Mouse (Mus musculus) embryonic facial prominence, embryonic 11.5 days (tissue): ENCODE measurements around the gene Zfp637. TPM values are rescaled to one million over a fixed set of nuclear protein-coding genes. Genes with fewer than 3 reads are reported as not detected.
A peak's percentile ranks its signal among the peaks of the same experiment; 100 is the strongest.

ENCODE experiments used
- ATAC-seq: fragments of 200-750 bp; cut with Nextera tagmentation; replicated peaks from 2 replicates; pipeline ENCODE4 v1.8.0; 2017; ENCODE audit warnings: low read depth; ENCODE audit not compliant: insufficient number of reproducible peaks, low FRiP score, low TSS enrichment
- DNase-seq: peaks from one replicate; pipeline ENCODE4 v3.0.0-alpha.2; 2015; ENCODE audit warnings: low spot score
- H3K27ac ChIP-seq: fragments of 300-500 bp; sonication (generic); replicated peaks from 2 replicates; pipeline ENCODE4 v1.5.1; 2014; ENCODE audit warnings: mild to moderate bottlenecking, low read depth, low read length, control low read depth
- H3K27me3 ChIP-seq: fragments of 300-500 bp; sonication (generic); 2 replicates; pipeline ENCODE4 v1.6.1; 2014; ENCODE audit warnings: mild to moderate bottlenecking, low read length, moderate library complexity, mixed read lengths; ENCODE audit not compliant: control insufficient read depth, insufficient read depth
- H3K36me3 ChIP-seq: fragments of 300-500 bp; sonication (generic); replicated peaks from 2 replicates; pipeline ENCODE4 v1.6.1; 2014; ENCODE audit warnings: low read depth, mild to moderate bottlenecking, low read length, moderate library complexity, mixed read lengths; ENCODE audit not compliant: control insufficient read depth, insufficient read depth
- H3K4me1 ChIP-seq: fragments of 300-500 bp; sonication (generic); 2 replicates; pipeline ENCODE4 v1.6.1; 2014; ENCODE audit warnings: low read length, mixed read lengths; ENCODE audit not compliant: control insufficient read depth, insufficient read depth
- H3K4me2 ChIP-seq: fragments of 300-500 bp; sonication (generic); 2 replicates; pipeline ENCODE4 v1.6.1; 2014; ENCODE audit warnings: low read depth, mild to moderate bottlenecking, control low read depth, low read length, moderate library complexity
- H3K4me3 ChIP-seq: fragments of 300-500 bp; sonication (generic); 2 replicates; pipeline ENCODE4 v1.5.1; 2014; ENCODE audit warnings: low read depth, low read length, control low read depth
- H3K9ac ChIP-seq: fragments of 300-500 bp; sonication (generic); replicated peaks from 2 replicates; pipeline ENCODE4 v1.6.1; 2014; ENCODE audit warnings: mild to moderate bottlenecking, control low read depth, low read length
- H3K9me3 ChIP-seq: fragments of 300-500 bp; sonication (generic); replicated peaks from 2 replicates; pipeline ENCODE4 v1.6.1; 2016; ENCODE audit warnings: mild to moderate bottlenecking, low read length, inconsistent platforms, mixed read lengths; ENCODE audit not compliant: control insufficient read depth
- WGBS: fragments of 180-500 bp; shearing (Covaris S2); extraction: QIAGEN DNeasy Blood & Tissue Kit; methylation state at CpG from one replicate; pipeline ENCODE4 v1.1.7; 2014; 5-methylcytosine and 5-hydroxymethylcytosine counted together
- polyA plus RNA-seq: library from polyadenylated mRNA; unstranded; fragments of >200 nt; fragmentation: Nextera tagmentation; extraction: Ambion mirVana; gene quantifications from 2 replicates; pipeline ENCODE4 v1.2.1, GENCODE M21; 2014

Gene Zfp637
- polyA plus RNA-seq, 1 experiment from 2014 or later = 163 TPM

GRCm38 (mm10) chr6:117847772-117848171 lies 6.8 kb downstream of the Zfp637 start:
- Histone ChIP-seq H3K9me3 (no peaks in the 10 kb centered on the region), H3K9ac (no peak overlapping the region), H3K4me1 (no peaks in the 10 kb centered on the region), H3K27me3 (no peaks in the 10 kb centered on the region), H3K4me3 (no peak overlapping the region), H3K27ac (no peak overlapping the region), H3K4me2 (no peak overlapping the region), H3K36me3 (peaks cover 19% of the 10 kb centered on the region)
- 87% methylated on average over 2 of the region's 2 CpGs for WGBS
- ATAC-seq = no peak
- DNase-seq = no peak

DNA sequence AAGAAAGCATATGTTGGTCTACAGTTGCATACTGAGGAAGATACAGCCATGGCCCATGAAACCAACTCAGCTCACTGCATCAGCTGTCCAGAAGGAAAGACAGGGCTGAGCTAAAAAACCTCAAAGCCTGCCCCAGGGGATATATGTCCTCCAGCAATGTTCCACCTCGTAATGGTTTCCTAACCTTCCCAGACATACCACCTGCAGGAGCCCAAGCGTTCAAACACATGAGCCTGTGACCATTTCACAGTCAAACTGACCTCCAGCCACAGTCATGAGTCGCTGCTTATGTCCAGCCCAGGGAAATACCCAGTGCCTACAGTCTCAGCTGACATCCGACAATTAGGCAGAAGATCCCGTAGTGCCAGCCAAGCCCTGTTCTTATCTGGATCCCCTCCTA lies 7.6 kb downstream of the Zfp637 start:
- Histone ChIP-seq H3K27ac (no peak overlapping the region), H3K4me3 (no peak overlapping the region), H3K9me3 (no peaks in the 10 kb centered on the region), H3K36me3 (peaks cover 19% of the 10 kb centered on the region), H3K27me3 (no peaks in the 10 kb centered on the region), H3K4me1 (no peaks in the 10 kb centered on the region), H3K4me2 (no peak overlapping the region), H3K9ac (no peak overlapping the region)
- WGBS = 93% methylated on average over 5 of the region's 5 CpGs
- ATAC-seq (no peak), DNase-seq (no peak)

DNA sequence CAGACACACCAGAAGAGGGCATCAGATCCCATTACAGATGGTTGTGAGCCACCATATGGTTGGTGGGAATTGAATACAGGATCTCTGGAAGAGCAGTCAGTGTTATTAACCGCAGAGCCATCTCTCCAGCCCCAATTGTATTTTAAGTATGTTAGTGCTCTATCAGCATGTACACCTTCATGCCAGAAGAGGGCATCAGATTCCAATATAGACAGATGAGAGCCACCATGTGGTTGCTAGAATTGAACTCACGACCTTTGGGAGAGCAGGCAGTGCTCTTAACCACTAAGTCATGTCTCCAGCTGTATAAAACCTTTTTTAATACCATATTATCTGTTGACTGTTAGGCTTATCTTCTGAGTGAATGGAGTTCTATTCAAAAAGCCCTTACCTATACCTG lies 10.8 kb downstream of the Zfp637 start:
- no peak overlapping the region for H3K4me2 ChIP-seq
- H3K9ac ChIP-seq = no peak overlapping the region

DNA sequence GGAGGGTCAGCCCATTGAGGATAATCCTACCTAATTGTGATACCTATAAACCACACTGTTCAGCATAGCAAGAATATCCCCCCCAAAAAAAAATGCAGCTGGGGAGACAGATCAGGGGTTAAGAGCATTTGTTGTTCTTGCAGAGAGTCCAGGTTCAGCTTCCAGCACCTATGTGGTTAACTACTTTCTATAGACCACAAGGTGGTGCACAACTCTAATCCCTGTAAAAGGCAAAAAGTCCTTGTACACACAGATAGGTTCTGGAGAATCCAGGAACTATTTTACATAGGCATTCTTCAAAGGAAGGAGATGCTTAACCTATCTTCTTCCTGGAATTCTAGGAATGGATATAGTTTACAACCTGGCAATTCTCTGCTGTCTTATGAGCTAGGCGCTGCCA lies 17.0 kb downstream of the Zfp637 start:
- 95% methylated on average over 1 of the region's 1 CpGs for WGBS
- no peaks in the 10 kb centered on the region for H3K36me3 ChIP-seq
- no peaks in the 10 kb centered on the region for H3K27me3 ChIP-seq
- DNase-seq = no peak
- ATAC-seq = no peak
- no peak overlapping the region for H3K4me3 ChIP-seq
- H3K4me2 ChIP-seq = no peak overlapping the region
- no peaks in the 10 kb centered on the region for H3K9me3 ChIP-seq
- no peak overlapping the region for H3K27ac ChIP-seq
- H3K9ac ChIP-seq = no peak overlapping the region
- no peaks in the 10 kb centered on the region for H3K4me1 ChIP-seq

More for the DNA sequence above, 10.8 kb downstream of the Zfp637 start:
- H3K4me3 ChIP-seq = no peak overlapping the region
- no peaks in the 10 kb centered on the region for H3K9me3 ChIP-seq
- 59% methylated on average over 2 of the region's 2 CpGs for WGBS
- ATAC-seq (no peak), DNase-seq (no peak)
- H3K27me3 ChIP-seq = no peaks in the 10 kb centered on the region
- H3K4me1 ChIP-seq = no peaks in the 10 kb centered on the region
- H3K36me3 ChIP-seq = peaks cover 4% of the 10 kb centered on the region; the same call in 1 of the 2 replicates
- H3K27ac ChIP-seq = no peak overlapping the region

DNA sequence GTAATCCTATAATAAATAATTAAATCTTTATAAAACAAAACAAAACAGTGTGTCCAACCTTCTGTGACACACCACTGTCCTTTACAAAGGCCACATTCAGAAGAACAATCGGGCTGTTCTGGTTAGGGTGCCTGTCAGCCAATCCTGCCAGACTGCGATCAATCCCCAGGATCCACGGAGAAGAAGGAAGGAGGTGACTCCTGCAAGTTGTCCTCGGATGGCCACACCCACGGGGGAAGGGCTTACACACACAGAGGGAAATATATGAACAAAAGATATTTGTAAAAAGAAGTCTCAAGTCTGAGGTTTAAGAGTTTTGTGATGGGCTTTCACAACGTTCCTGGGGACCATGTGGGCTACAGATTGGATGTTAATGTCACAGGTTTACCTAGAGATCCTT lies 20.9 kb downstream of the Zfp637 start, which contains the start of gene Zfp239:
Gene Zfp239 (plus strand): TSS at position 253 of the 400 bp plus-strand sequence.
- DNase-seq (no peak), ATAC-seq (no peak)
- H3K4me2 ChIP-seq = peak within 1 kb of the TSS; percentile 87
- no peak within 1 kb of the TSS for H3K27ac ChIP-seq
- 60% methylated on average over 6 of the region's 6 CpGs for WGBS
- H3K9me3 ChIP-seq = no peaks in the 10 kb centered on the region
- no peaks in the 10 kb centered on the region for H3K27me3 ChIP-seq
- no peaks in the 10 kb centered on the region for H3K4me1 ChIP-seq
- H3K9ac ChIP-seq = peak within 1 kb of the TSS; percentile 80
- H3K36me3 ChIP-seq = no peaks in the 10 kb centered on the region
- peak within 1 kb of the TSS; percentile 73 for H3K4me3 ChIP-seq

GRCm38 (mm10) chr6:117862465-117862864 lies 21.5 kb downstream of the Zfp637 start:
- H3K4me3 ChIP-seq = peak overlapping the region; percentile 73
- H3K4me2 ChIP-seq = peak overlapping the region; percentile 87
- H3K27me3 ChIP-seq = no peaks in the 10 kb centered on the region
- no peaks in the 10 kb centered on the region for H3K4me1 ChIP-seq
- DNase-seq (no peak), ATAC-seq (no peak)
- whole genome bisulfite sequencing = 75% methylated on average over 8 of the region's 8 CpGs
- H3K9me3 ChIP-seq = no peaks in the 10 kb centered on the region
- H3K9ac ChIP-seq = no peak overlapping the region
- H3K27ac ChIP-seq = no peak overlapping the region
- H3K36me3 ChIP-seq = no peaks in the 10 kb centered on the region

DNA sequence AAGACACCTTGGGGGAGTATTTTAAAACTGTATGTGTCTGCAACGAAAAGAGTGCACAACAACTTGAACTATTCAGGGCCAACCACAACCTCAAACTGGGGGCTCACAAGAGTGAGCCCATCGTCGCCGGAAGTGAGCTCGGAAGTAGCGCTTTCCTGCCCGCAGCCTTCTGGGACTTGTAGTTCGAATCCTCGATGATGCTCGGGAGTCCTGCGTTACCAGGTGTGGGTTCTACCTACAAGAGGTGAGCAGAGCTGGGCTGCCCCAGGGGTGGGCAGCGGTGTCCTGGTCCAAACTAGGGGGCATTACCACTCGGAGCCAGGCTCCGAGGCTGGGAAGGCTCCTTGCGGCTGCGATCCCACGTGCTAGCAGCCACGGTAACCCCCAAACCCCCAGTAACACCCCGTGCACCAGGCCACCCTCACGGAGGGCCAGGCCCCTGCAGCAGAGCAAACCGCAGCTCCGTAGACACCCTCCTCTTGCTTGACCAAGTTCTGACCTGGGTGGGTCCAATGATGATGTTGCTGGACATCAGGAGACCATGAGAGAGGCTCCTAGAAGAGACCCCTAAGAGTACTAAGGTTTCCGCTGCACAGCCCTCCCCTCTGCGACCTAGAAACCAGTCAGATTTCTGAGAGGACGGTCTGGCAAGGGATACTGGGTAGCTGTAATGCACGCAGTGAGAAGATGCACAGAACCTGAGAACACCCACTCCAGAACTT lies 22.1 kb downstream of the Zfp637 start:
- H3K4me2 ChIP-seq = peak overlapping the region; percentile 87
- ATAC-seq (peak; percentile 81), DNase-seq (peak; percentile 86)
- 2% methylated on average over 26 of the region's 26 CpGs for WGBS
- no peaks in the 10 kb centered on the region for H3K4me1 ChIP-seq
- H3K36me3 ChIP-seq = no peaks in the 10 kb centered on the region
- H3K4me3 ChIP-seq = peak overlapping the region; percentile 73
- no peak overlapping the region for H3K27ac ChIP-seq
- peak overlapping the region; percentile 80 for H3K9ac ChIP-seq
- no peaks in the 10 kb centered on the region for H3K9me3 ChIP-seq
- H3K27me3 ChIP-seq = no peaks in the 10 kb centered on the region

DNA sequence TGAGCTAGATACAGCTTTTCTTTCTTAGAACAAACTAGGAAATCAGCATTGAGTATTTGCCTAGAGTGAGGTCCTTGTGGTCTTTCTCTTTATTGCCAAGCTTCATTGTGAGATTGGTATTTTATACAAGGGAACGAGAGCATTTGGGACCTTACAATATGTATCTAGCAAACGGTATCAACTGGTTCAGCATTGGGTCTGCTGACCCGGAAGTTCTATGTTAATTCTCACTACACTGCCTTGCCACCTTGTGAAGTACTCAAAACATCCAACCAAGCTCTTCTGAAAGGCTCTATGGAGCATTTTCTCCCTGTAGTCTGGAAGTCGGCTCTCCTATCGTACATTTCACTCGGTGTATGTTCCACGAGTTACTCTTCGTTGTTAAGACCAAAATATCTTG lies 22.8 kb downstream of the Zfp637 start:
- H3K27me3 ChIP-seq = no peaks in the 10 kb centered on the region
- H3K4me2 ChIP-seq = peak overlapping the region; percentile 87
- WGBS = 91% methylated on average over 8 of the region's 8 CpGs
- no peak overlapping the region for H3K4me3 ChIP-seq
- H3K9me3 ChIP-seq = no peaks in the 10 kb centered on the region
- no peak overlapping the region for H3K27ac ChIP-seq
- no peak for DNase-seq
- no peaks in the 10 kb centered on the region for H3K36me3 ChIP-seq
- no peaks in the 10 kb centered on the region for H3K4me1 ChIP-seq
- ATAC-seq = no peak
- H3K9ac ChIP-seq = no peak overlapping the region
